Mouse (Mus musculus) spleen, adult 18-20 months (tissue): ENCODE measurements around the gene Cux2.

ENCODE experiments used
- DNase-seq, 2 experiments: peaks; one replicate each; pipeline ENCODE4 v3.0.0; 2022; ENCODE audit warnings: mixed read lengths in 2 of 2

The Cux2 gene

GRCm38 (mm10) chr5:122050017-122050831 is at the start of gene Cux2:
Gene Cux2, minus strand, starts transcription at chr5:122050102.
- DNase-seq = peak; percentile 21 to 60

GRCm38 (mm10) chr5:122094439-122094838 is 44.5 kb upstream of the Cux2 start:
- DNase-seq = no peak

GRCm38 (mm10) chr5:122093734-122094133 is 43.8 kb upstream of the Cux2 start:
- no peak for DNase-seq

- no peak for DNase-seq
Observed at GRCm38 (mm10) chr5:122092794-122093193, 42.9 kb upstream of the Cux2 start.

- peak; percentile 20 to 51 for DNase-seq
Observed at GRCm38 (mm10) chr5:122091070-122091469, 41.2 kb upstream of the Cux2 start.

GRCm38 (mm10) chr5:122089664-122090063 is 39.8 kb upstream of the Cux2 start:
- DNase-seq = no peak

- peak; percentile 46 to 78 for DNase-seq
Observed at GRCm38 (mm10) chr5:122088917-122089316, 39.0 kb upstream of the Cux2 start.

GRCm38 (mm10) chr5:122086121-122086520 is 36.2 kb upstream of the Cux2 start:
- no peak for DNase-seq

GRCm38 (mm10) chr5:122085291-122085690 is 35.4 kb upstream of the Cux2 start:
- DNase-seq = no peak

GRCm38 (mm10) chr5:122084470-122084869 is 34.6 kb upstream of the Cux2 start:
- no peak for DNase-seq

- DNase-seq = no peak
Observed at GRCm38 (mm10) chr5:122083282-122083681, 33.4 kb upstream of the Cux2 start.

- no peak for DNase-seq
Observed at GRCm38 (mm10) chr5:122081471-122081870, 31.6 kb upstream of the Cux2 start.

- DNase-seq = no peak
Observed at GRCm38 (mm10) chr5:122080930-122081329, 31.0 kb upstream of the Cux2 start.

- DNase-seq = no peak
Observed at GRCm38 (mm10) chr5:122079796-122080195, 29.9 kb upstream of the Cux2 start.

- DNase-seq = no peak
Observed at GRCm38 (mm10) chr5:122077244-122077643, 27.3 kb upstream of the Cux2 start.

- no peak for DNase-seq
Observed at GRCm38 (mm10) chr5:122075736-122076135, 25.8 kb upstream of the Cux2 start.

- no peak for DNase-seq
Observed at GRCm38 (mm10) chr5:122071997-122072396, 22.1 kb upstream of the Cux2 start.

GRCm38 (mm10) chr5:122070963-122071800 is 21.3 kb upstream of the Cux2 start:
- DNase-seq = no peak

GRCm38 (mm10) chr5:122068563-122068962 is 18.7 kb upstream of the Cux2 start:
- no peak for DNase-seq

- DNase-seq = no peak
Observed at GRCm38 (mm10) chr5:122063204-122063933, 13.5 kb upstream of the Cux2 start.

- no peak for DNase-seq
Observed at GRCm38 (mm10) chr5:122062479-122062878, 12.6 kb upstream of the Cux2 start.

- no peak for DNase-seq
Observed at GRCm38 (mm10) chr5:122060767-122061333, 10.9 kb upstream of the Cux2 start.
